Mouse (Mus musculus): ENCODE data around the gene Mettl27. TPM values are rescaled to one million over a fixed set of nuclear protein-coding genes. Genes with fewer than 3 reads are reported as not detected.
A peak's percentile ranks its signal among the peaks of the same experiment; 100 is the strongest.
"Not testable (repeated sequence)": the region's sequence is repeated elsewhere in the genome, so short reads cannot be mapped to it uniquely, and the experiment has no call there.

The Mettl27 gene
- polyA plus RNA-seq, 1 experiment from 2014 or later: 13.9 TPM

- 70% methylated on average over 6 of the region's 6 CpGs for WGBS
- Histone ChIP-seq H3K4me3 (no peak overlapping the region), H3K36me3 (no peaks in the 10 kb centered on the region)
These were observed 9.0 kb upstream of the Mettl27 start for GRCm38 (mm10) chr5:134923141-134923540.

DNA sequence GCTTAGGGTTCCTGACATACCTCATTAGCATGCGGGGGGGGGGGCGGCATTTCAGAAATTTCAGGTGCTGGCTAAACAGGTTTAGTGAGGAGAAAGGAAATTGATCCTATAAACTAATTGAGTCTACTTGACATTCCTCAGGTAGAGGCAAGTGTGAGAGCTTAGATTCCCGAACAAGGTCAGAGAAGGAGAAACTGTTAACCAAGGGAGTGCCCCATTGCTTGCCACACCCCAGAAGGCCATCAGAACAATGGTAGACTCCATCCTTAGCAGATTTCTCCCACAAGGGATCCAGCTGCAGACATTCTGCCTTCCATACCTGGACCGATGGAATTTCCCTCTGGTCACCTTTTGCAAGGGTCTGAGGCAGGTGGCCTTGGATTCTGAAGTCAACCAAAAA, 5.4 kb upstream of the Mettl27 start:
- Histone ChIP-seq H3K4me3 (no peak overlapping the region), H3K9me3 (no peaks in the 10 kb centered on the region), H3K9ac (no peak overlapping the region), H3K27me3 (no peaks in the 10 kb centered on the region), H3K36me3 (no peaks in the 10 kb centered on the region), H3K4me1 (no peaks in the 10 kb centered on the region), H3K27ac (no peak overlapping the region), H3K4me2 (no peak overlapping the region)
- WGBS: 64% methylated on average over 4 of the region's 4 CpGs
- no peak for ATAC-seq (ENCODE audit: insufficient number of reproducible peaks, low FRiP score, low TSS enrichment, low read depth)

More at GRCm38 (mm10) chr5:134923141-134923540, 9.0 kb upstream of the Mettl27 start:
- Histone ChIP-seq H3K9me3 (no peaks in the 10 kb centered on the region), H3K4me1 (no peaks in the 10 kb centered on the region), H3K9ac (no peak overlapping the region), H3K27ac (no peak overlapping the region), H3K4me2 (no peak overlapping the region), H3K27me3 (no peaks in the 10 kb centered on the region)
- ATAC-seq (ENCODE audit: insufficient number of reproducible peaks, low FRiP score, low TSS enrichment, low read depth): no peak

GRCm38 (mm10) chr5:134929988-134930387, 2.2 kb upstream of the Mettl27 start:
- Histone ChIP-seq H3K27ac (no peak overlapping the region), H3K9ac (no peak overlapping the region), H3K4me1 (peaks cover 7% of the 10 kb centered on the region), H3K4me3 (no peak overlapping the region), H3K9me3 (no peaks in the 10 kb centered on the region), H3K4me2 (no peak overlapping the region), H3K36me3 (no peaks in the 10 kb centered on the region; the same call in 1 of the 2 replicates), H3K27me3 (no peaks in the 10 kb centered on the region)
- WGBS: 80% methylated on average over 2 of the region's 2 CpGs
- ATAC-seq (ENCODE audit: insufficient number of reproducible peaks, low FRiP score, low TSS enrichment, low read depth): no peak

DNA sequence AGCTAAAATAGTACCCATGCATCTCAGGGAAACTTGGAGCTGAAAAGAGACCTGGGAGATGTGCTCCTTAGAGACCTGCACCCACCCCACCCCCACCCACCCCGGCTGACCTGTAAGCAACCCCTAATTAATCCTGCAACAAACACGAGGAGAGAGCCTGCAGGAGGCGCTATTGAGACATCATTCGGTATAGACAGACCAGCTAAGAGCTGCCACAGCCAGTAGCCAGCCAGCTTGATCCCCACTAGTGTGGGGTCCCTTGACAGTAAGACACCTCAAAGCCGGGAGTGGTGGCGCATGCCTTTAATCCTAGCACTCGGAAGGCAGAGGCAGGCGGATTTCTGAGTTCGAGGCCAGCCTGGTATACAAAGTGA, 722 bp downstream of the Mettl27 start:
- peak overlapping the region; percentile 67; the same call in 1 of the 2 replicates for H3K27ac ChIP-seq
- ATAC-seq (ENCODE audit: insufficient number of reproducible peaks, low FRiP score, low TSS enrichment, low read depth): peak; percentile 37; the same call in 1 of the 2 replicates
- peak overlapping the region; percentile 87 for H3K4me2 ChIP-seq
- H3K36me3 ChIP-seq: no peaks in the 10 kb centered on the region; the same call in 1 of the 2 replicates
- H3K27me3 ChIP-seq: no peaks in the 10 kb centered on the region
- H3K4me3 ChIP-seq: peak overlapping the region; percentile 76
- 42% methylated on average over 9 of the region's 9 CpGs for WGBS
- H3K9ac ChIP-seq: no peak overlapping the region
- peaks cover 7% of the 10 kb centered on the region for H3K4me1 ChIP-seq
- H3K9me3 ChIP-seq: no peaks in the 10 kb centered on the region

GRCm38 (mm10) chr5:134933281-134933680, 1.1 kb downstream of the Mettl27 start:
- no peak for ATAC-seq (ENCODE audit: insufficient number of reproducible peaks, low FRiP score, low TSS enrichment, low read depth)
- no peak overlapping the region for H3K4me3 ChIP-seq
- H3K27me3 ChIP-seq: no peaks in the 10 kb centered on the region
- H3K9me3 ChIP-seq: no peaks in the 10 kb centered on the region
- peaks cover 7% of the 10 kb centered on the region for H3K4me1 ChIP-seq
- H3K27ac ChIP-seq: no peak overlapping the region
- WGBS: 82% methylated on average over 8 of the region's 8 CpGs
- no peak overlapping the region for H3K4me2 ChIP-seq
- no peak overlapping the region for H3K9ac ChIP-seq
- no peaks in the 10 kb centered on the region; the same call in 1 of the 2 replicates for H3K36me3 ChIP-seq

- H3K9me3 ChIP-seq; H3K27ac ChIP-seq; H3K4me3 ChIP-seq; H3K4me1 ChIP-seq; H3K9ac ChIP-seq; H3K36me3 ChIP-seq; ATAC-seq (ENCODE audit: insufficient number of reproducible peaks, low FRiP score, low TSS enrichment, low read depth); H3K4me2 ChIP-seq; H3K27me3 ChIP-seq: not testable (repeated sequence)
- 88% methylated on average over 5 of the region's 5 CpGs for WGBS
These were observed 1.5 kb downstream of the Mettl27 start for GRCm38 (mm10) chr5:134933686-134934085.

DNA sequence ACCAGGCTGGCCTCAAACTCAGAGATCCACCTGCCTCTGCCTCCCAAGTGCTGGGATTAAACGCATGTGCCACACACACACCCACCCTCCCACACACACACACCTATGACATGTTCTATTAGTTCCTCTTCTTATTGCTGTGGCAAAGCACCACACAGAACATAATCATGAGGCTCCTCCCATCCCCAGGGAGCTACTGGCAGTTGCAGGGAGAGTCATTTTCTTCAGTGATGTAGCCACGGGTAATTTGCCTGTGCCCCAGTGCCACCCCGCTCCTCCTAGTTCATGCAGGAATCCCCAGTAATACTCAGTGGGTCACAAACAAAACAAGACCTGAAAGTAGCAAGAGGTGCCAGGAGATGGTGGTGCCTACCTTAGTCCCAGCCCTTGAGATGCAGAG, 2.5 kb downstream of the Mettl27 start:
- no peaks in the 10 kb centered on the region for H3K9me3 ChIP-seq
- peaks cover 7% of the 10 kb centered on the region for H3K4me1 ChIP-seq
- H3K36me3 ChIP-seq: no peaks in the 10 kb centered on the region; the same call in 1 of the 2 replicates
- H3K4me3 ChIP-seq: no peak overlapping the region
- H3K27ac ChIP-seq: no peak overlapping the region
- ATAC-seq (ENCODE audit: insufficient number of reproducible peaks, low FRiP score, low TSS enrichment, low read depth): no peak
- no peaks in the 10 kb centered on the region for H3K27me3 ChIP-seq
- no peak overlapping the region for H3K9ac ChIP-seq
- H3K4me2 ChIP-seq: no peak overlapping the region
- 85% methylated on average over 3 of the region's 3 CpGs for WGBS

DNA sequence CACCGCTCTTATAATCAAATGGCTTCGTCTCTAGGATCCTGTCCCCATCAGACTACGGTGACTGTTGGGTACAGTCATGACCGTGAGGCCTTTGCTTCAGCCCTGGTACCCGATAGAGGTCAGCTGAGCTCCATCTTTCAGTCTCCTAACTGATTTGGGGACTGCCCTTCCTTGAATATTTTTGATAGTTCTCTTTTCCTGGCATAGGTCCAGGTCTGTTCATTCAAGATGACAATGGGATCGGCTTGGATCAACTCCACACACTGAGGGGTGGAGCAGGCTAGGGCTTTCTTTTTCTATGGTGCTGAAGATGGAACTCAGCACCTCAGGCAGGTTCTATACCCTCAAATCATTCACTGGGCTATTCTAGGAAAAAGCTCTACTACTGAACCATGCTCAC, 3.9 kb downstream of the Mettl27 start:
- Histone ChIP-seq H3K4me3 (no peak overlapping the region), H3K9me3 (no peaks in the 10 kb centered on the region), H3K4me1 (peaks cover 7% of the 10 kb centered on the region), H3K4me2 (no peak overlapping the region), H3K27me3 (no peaks in the 10 kb centered on the region), H3K9ac (no peak overlapping the region), H3K27ac (no peak overlapping the region), H3K36me3 (no peaks in the 10 kb centered on the region; the same call in 1 of the 2 replicates)
- WGBS: 87% methylated on average over 6 of the region's 6 CpGs
- ATAC-seq (ENCODE audit: insufficient number of reproducible peaks, low FRiP score, low TSS enrichment, low read depth): no peak

- Histone ChIP-seq H3K36me3 (no peaks in the 10 kb centered on the region; the same call in 1 of the 2 replicates), H3K9ac (no peak overlapping the region), H3K4me3 (no peak overlapping the region), H3K27ac (no peak overlapping the region), H3K4me2 (no peak overlapping the region), H3K9me3 (no peaks in the 10 kb centered on the region), H3K4me1 (peaks cover 7% of the 10 kb centered on the region), H3K27me3 (no peaks in the 10 kb centered on the region)
- no peak for ATAC-seq (ENCODE audit: insufficient number of reproducible peaks, low FRiP score, low TSS enrichment, low read depth)
- 78% methylated on average over 6 of the region's 6 CpGs for WGBS
These were observed 4.5 kb downstream of the Mettl27 start for GRCm38 (mm10) chr5:134936626-134937185.

DNA sequence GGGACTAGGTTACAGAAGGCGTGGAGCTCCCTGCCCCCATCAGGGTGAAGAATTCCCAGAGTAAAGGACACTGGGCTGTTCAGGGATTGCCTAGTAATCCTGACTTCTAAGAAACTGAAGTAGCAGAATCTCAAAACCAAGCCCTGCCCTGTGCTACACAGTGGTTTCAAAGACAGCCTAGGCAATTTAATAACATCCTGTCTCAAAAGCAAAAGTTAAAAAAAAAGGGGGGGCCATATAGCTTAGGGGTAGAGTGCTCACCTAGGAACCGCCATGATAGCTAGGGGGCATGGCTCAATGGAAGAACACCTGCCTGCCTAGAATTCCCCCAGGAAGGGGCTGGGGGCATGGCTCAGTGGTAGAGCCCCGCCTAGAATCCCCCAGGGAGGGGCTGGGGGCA, 6.9 kb downstream of the Mettl27 start:
- Histone ChIP-seq H3K4me2 (no peak overlapping the region), H3K36me3 (no peaks in the 10 kb centered on the region)
- WGBS: 82% methylated on average over 3 of the region's 3 CpGs

DNA sequence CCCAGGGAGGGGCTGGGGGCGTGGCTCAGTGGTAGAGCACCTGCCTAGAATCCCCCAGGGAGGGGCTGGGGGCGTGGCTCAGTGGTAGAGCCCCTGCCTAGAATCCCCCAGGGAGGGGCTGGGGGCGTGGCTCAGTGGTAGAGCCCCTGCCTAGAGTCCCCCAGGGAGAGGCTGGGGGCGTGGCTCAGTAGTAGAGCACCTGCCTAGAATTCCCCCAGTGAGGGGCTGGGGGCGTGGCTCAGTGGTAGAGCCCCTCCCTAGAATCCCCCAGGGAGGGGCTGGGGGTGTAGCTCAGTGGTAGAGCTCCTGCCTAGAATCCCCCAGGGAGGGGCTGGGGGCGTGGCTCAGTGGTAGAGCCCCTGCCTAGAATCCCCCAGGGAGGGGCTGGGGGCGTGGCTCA, 7.4 kb downstream of the Mettl27 start:
- WGBS: 90% methylated on average over 4 of the region's 7 CpGs
- not testable (repeated sequence) for H3K9ac ChIP-seq; ATAC-seq (ENCODE audit: insufficient number of reproducible peaks, low FRiP score, low TSS enrichment, low read depth); H3K9me3 ChIP-seq; H3K27ac ChIP-seq; H3K4me3 ChIP-seq; H3K4me2 ChIP-seq; H3K27me3 ChIP-seq; H3K36me3 ChIP-seq; H3K4me1 ChIP-seq

More for the DNA sequence above, 6.9 kb downstream of the Mettl27 start:
- H3K27ac ChIP-seq: no peak overlapping the region
- H3K27me3 ChIP-seq: 0 out of 2 replicates have a peak, but pooled peaks cover under 1% of the 10 kb centered on the region
- H3K4me1 ChIP-seq: no peaks in the 10 kb centered on the region
- no peak for ATAC-seq (ENCODE audit: insufficient number of reproducible peaks, low FRiP score, low TSS enrichment, low read depth)
- no peak overlapping the region for H3K9ac ChIP-seq
- no peaks in the 10 kb centered on the region for H3K9me3 ChIP-seq
- no peak overlapping the region for H3K4me3 ChIP-seq

DNA sequence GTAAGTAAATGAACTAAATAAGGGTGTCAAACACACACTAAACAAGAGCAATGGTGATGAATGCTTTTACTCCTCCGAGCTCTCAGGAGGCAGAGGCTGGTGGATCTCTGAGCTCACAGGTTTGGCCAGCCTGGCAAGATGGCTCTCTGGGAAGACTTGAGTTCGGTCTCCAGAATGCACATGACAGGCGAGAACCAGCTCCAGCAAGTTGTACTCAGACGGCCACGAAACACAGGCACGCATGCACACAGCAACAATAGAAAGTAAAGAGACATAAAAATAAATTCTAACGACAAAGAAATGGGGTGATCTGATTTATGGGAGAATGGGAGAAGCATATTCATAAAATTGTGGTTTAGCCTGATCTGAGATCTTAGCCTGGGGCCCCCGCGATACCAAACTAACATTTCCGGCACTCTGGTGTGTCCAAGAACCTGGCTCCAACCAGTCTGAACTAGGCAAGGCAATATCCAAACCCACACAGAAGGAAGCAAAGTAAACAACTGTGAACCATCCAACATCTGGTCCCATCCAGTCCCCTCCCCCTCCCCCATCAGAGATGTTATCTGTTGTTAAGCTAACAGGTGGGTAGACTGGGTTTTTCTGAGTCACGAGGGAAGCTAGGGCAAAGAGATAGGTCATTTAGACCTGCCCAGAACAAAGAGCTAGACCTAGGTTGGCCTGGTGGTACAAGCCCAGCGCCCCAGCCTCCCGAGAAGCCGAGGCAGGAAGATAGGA, 9.5 kb downstream of the Mettl27 start:
- no peak overlapping the region for H3K9ac ChIP-seq
- H3K4me1 ChIP-seq: peaks cover 7% of the 10 kb centered on the region
- ATAC-seq (ENCODE audit: insufficient number of reproducible peaks, low FRiP score, low TSS enrichment, low read depth): no peak
- whole genome bisulfite sequencing: 63% methylated on average over 14 of the region's 14 CpGs
- H3K27me3 ChIP-seq: peaks cover 23% of the 10 kb centered on the region
- H3K9me3 ChIP-seq: no peaks in the 10 kb centered on the region
- no peak overlapping the region for H3K4me3 ChIP-seq
- peak overlapping the region; percentile 43; the same call in 1 of the 2 replicates for H3K27ac ChIP-seq
- no peak overlapping the region for H3K4me2 ChIP-seq
- no peaks in the 10 kb centered on the region for H3K36me3 ChIP-seq
